17 mouse cellular contexts compared by ENCODE assay signal in genomic region chr13:5768699-5769098, GRCm38 (mm10).
"Had no signal": no experiment of that assay in that cellular context is flagged by ENCODE, and none has a peak within 500 bp of the region (broad histone marks: within the 10 kb centered on the region; RNA-seq: fewer than 3 reads in every experiment).

No protein-coding gene starts in this region.

- H3K4me1 ChIP-seq: liver, embryonic 13.5 days; midbrain, embryonic 12.5 days; midbrain, embryonic 15.5 days; neural tube, embryonic 12.5 days; neural tube, embryonic 15.5 days had no signal

- ATAC-seq: midbrain, embryonic 15.5 days had no signal

- H3K36me3 ChIP-seq: liver, embryonic 13.5 days; midbrain, embryonic 12.5 days; midbrain, embryonic 15.5 days; neural tube, embryonic 12.5 days; neural tube, embryonic 15.5 days had no signal

- H3K27me3 ChIP-seq: liver, embryonic 13.5 days; midbrain, embryonic 12.5 days; midbrain, embryonic 15.5 days; neural tube, embryonic 12.5 days; neural tube, embryonic 15.5 days had no signal

- H3K27ac ChIP-seq: left cerebral cortex, adult 2 months; liver, embryonic 13.5 days; midbrain, embryonic 12.5 days; midbrain, embryonic 15.5 days; neural tube, embryonic 12.5 days; neural tube, embryonic 15.5 days had no signal

- H3K9ac ChIP-seq: liver, embryonic 13.5 days; lung, embryonic 14.5 days; midbrain, embryonic 12.5 days; midbrain, embryonic 15.5 days; neural tube, embryonic 12.5 days; neural tube, embryonic 15.5 days had no signal

- H3K4me3 ChIP-seq: left cerebral cortex, adult 2 months; liver, embryonic 13.5 days; midbrain, embryonic 12.5 days; midbrain, embryonic 15.5 days; neural tube, embryonic 12.5 days; neural tube, embryonic 15.5 days had no signal

- H3K4me2 ChIP-seq: liver, embryonic 13.5 days; lung, embryonic 14.5 days; midbrain, embryonic 12.5 days; midbrain, embryonic 15.5 days; neural tube, embryonic 12.5 days; neural tube, embryonic 15.5 days had no signal

- DNase-seq: kidney, adult 8-10 months; kidney, postnatal 14 days; kidney, postnatal 4 days; layer of hippocampus, postnatal 36 days; liver, embryonic 13.5 days; lung, embryonic 14.5 days; lung, postnatal 14 days; retina, postnatal 1 day; right cerebral cortex, postnatal 25 days; spleen, adult 18-20 months; thymus, adult 2 months; thymus, postnatal 25 days had no signal

- H3K9me3 ChIP-seq: liver, embryonic 13.5 days; midbrain, embryonic 12.5 days; midbrain, embryonic 15.5 days; neural tube, embryonic 12.5 days; neural tube, embryonic 15.5 days had no signal
